Mouse (Mus musculus) left cerebral cortex, adult 2 months (tissue): ENCODE measurements around the gene Akr1c12. TPM values are rescaled to one million over a fixed set of nuclear protein-coding genes. Genes with fewer than 3 reads are reported as not detected.

Source experiments
- DNase-seq, 2 experiments: peaks; one replicate each; pipeline ENCODE4 v3.0.0; 2021 to 2022; ENCODE audit warnings: low spot score in 2 of 2, mixed read lengths in 1 of 2; ENCODE audit errors: extremely low spot score in 1 of 2
- H3K27ac ChIP-seq: fragments of 200-600 bp; 2 replicates; pipeline ENCODE4 v1.8.1; 2022
- H3K4me3 ChIP-seq: fragments of 200-600 bp; 2 replicates; pipeline ENCODE4 v1.8.1; 2022
- CTCF ChIP-seq: fragments of 200-600 bp; IDR thresholded peaks from 2 replicates; pipeline ENCODE4 v1.8.1; 2022; ENCODE audit warnings: antibody characterized with exemption, mild to moderate bottlenecking, moderate library complexity
- intact Hi-C: fragments of 180-260 bp; cut with DNase I; formaldehyde crosslinking; loops from one replicate; pipeline ENCODE4 v1.15.1; 2025
- total RNA-seq, 2 experiments: library from RNA; stranded (reverse); gene quantifications; 2 replicates each; pipeline ENCODE4 v1.2.3; 2021

The Akr1c12 gene
- total RNA-seq, 2 experiments from 2014 or later, result not detected

- intact Hi-C loops, result no loop called here
- TF ChIP-seq CTCF, result no peak
- DNase-seq, result no peak
- H3K4me3 ChIP-seq, result no peak overlapping the region
- H3K27ac ChIP-seq, result no peak overlapping the region
Observed at GRCm38 (mm10) chr13:4249347-4249746, 29.9 kb downstream of the Akr1c12 start.

GRCm38 (mm10) chr13:4244861-4245559 is 34.2 kb downstream of the Akr1c12 start:
- DNase-seq, result no peak
- Histone ChIP-seq H3K4me3 (0 out of 2 replicates have a peak overlapping the region, but pooled peaks have one; percentile 19), H3K27ac (no peak overlapping the region)
- no peak for TF ChIP-seq CTCF
- intact Hi-C loops, result no loop called here

GRCm38 (mm10) chr13:4233536-4234172 is 45.6 kb downstream of the Akr1c12 start:
- intact Hi-C loops, result no loop called here
- Histone ChIP-seq H3K27ac (no peak overlapping the region), H3K4me3 (no peak overlapping the region)
- no peak for DNase-seq
- TF ChIP-seq CTCF, result no peak

- no peak overlapping the region for H3K27ac ChIP-seq
- no peak for TF ChIP-seq CTCF
- DNase-seq, result no peak
- no peak overlapping the region for H3K4me3 ChIP-seq
- intact Hi-C loops, result no loop called here
Observed at GRCm38 (mm10) chr13:4233135-4233534, 46.1 kb downstream of the Akr1c12 start.

- intact Hi-C loops, result no loop called here
- TF ChIP-seq CTCF, result no peak
- no peak overlapping the region for H3K4me3 ChIP-seq
- no peak overlapping the region for H3K27ac ChIP-seq
- no peak for DNase-seq
Observed at GRCm38 (mm10) chr13:4230841-4231623, 48.2 kb downstream of the Akr1c12 start.

- intact Hi-C loops, result no loop called here
- no peak for DNase-seq
- TF ChIP-seq CTCF, result no peak
- Histone ChIP-seq H3K27ac (no peak within 1 kb of the TSS), H3K4me3 (no peak within 1 kb of the TSS)
Observed at GRCm38 (mm10) chr13:4228441-4228840, 50.8 kb downstream of the Akr1c12 start, which contains the start of gene Akr1c19. Gene Akr1c19 (plus strand): TSS chr13:4228700.

Other genes starting within 250 kb of the Akr1c12 start
- 1 to 10 TPM; 1.3 TPM for gene Akr1c14, start 230.4 kb downstream of the Akr1c12 start, total RNA-seq
- gene Akr1c18, start 128.8 kb downstream of the Akr1c12 start, total RNA-seq, result 1 to 10 TPM; 1.1 to 1.6 TPM
- gene Akr1c13, start 88.3 kb downstream of the Akr1c12 start, total RNA-seq, result under 1 TPM in 1 of 2 experiments, not detected in 1; 0.36 TPM
- not detected for gene Akr1c19, start 50.7 kb downstream of the Akr1c12 start, total RNA-seq
- gene Akr1c6, start 154.9 kb upstream of the Akr1c12 start, total RNA-seq, result not detected
- not detected for gene Akr1c20, start 243.9 kb upstream of the Akr1c12 start, total RNA-seq